Mouse (Mus musculus) cerebellum, adult 2 months (tissue): ENCODE results near the gene Urgcp.

Experiments used
- CTCF ChIP-seq: fragments of 200-500 bp; IDR thresholded peaks from 2 replicates; pipeline ENCODE4 v1.5.1; 2011; ENCODE audit warnings: low read depth, mild to moderate bottlenecking, control low read depth, low read length, moderate library complexity, borderline replicate concordance; ENCODE audit not compliant: insufficient read depth
- POLR2A ChIP-seq: fragments of 200-500 bp; IDR thresholded peaks from 2 replicates; pipeline ENCODE4 v1.6.1; 2011; ENCODE audit warnings: low read length, control low read depth, borderline replicate concordance; ENCODE audit not compliant: insufficient read depth

- no peak for TF ChIP-seq CTCF
- no peak for TF ChIP-seq POLR2A
Observed at GRCm38 (mm10) chr11:5738888-5739632, 23.1 kb downstream of the Urgcp start.
